Mouse (Mus musculus) liver, embryonic 15.5 days (tissue): ENCODE data around the gene Gsg1l2. TPM values are rescaled to one million over a fixed set of nuclear protein-coding genes. Genes with fewer than 3 reads are reported as not detected.

Source experiments
- ATAC-seq: fragments of 200-750 bp; cut with Nextera tagmentation; 2 replicates; pipeline ENCODE4 v1.8.0; 2017; ENCODE audit warnings: moderate number of reproducible peaks, mild to moderate bottlenecking, moderate library complexity; ENCODE audit not compliant: insufficient read depth
- H3K27ac ChIP-seq: fragments of 300-500 bp; sonication (generic); replicated peaks from 2 replicates; pipeline ENCODE4 v1.5.1; 2015; ENCODE audit warnings: mild to moderate bottlenecking, inconsistent platforms
- H3K27me3 ChIP-seq: fragments of 300-500 bp; sonication (generic); 2 replicates; pipeline ENCODE4 v1.6.1; 2015; ENCODE audit warnings: mild to moderate bottlenecking, inconsistent platforms
- H3K36me3 ChIP-seq: fragments of 300-500 bp; sonication (generic); replicated peaks from 2 replicates; pipeline ENCODE4 v1.6.1; 2015; ENCODE audit warnings: moderate library complexity, mild to moderate bottlenecking, inconsistent platforms
- H3K4me1 ChIP-seq: fragments of 300-500 bp; sonication (generic); replicated peaks from 2 replicates; pipeline ENCODE4 v1.6.1; 2015; ENCODE audit warnings: inconsistent platforms
- H3K4me2 ChIP-seq: fragments of 300-500 bp; sonication (generic); 2 replicates; pipeline ENCODE4 v1.6.1; 2015; ENCODE audit warnings: moderate library complexity, mild to moderate bottlenecking, inconsistent platforms
- H3K4me3 ChIP-seq: fragments of 300-500 bp; sonication (generic); replicated peaks from 2 replicates; pipeline ENCODE4 v1.5.1; 2015; ENCODE audit warnings: mild to moderate bottlenecking, inconsistent platforms
- H3K9ac ChIP-seq: fragments of 300-500 bp; sonication (generic); 2 replicates; pipeline ENCODE4 v1.6.1; 2015; ENCODE audit warnings: moderate library complexity, mild to moderate bottlenecking, inconsistent platforms
- H3K9me3 ChIP-seq: fragments of 300-500 bp; sonication (generic); replicated peaks from 2 replicates; pipeline ENCODE4 v1.6.1; 2016; ENCODE audit warnings: inconsistent platforms
- WGBS: fragments of 180-500 bp; shearing (Covaris S2); methylation state at CpG from one replicate; pipeline ENCODE4 v1.1.7; 2015; ENCODE audit warnings: mixed read lengths; ENCODE audit not compliant: insufficient replicate concordance; 5-methylcytosine and 5-hydroxymethylcytosine counted together
- polyA plus RNA-seq: library from polyadenylated mRNA; unstranded; fragments of >200 nt; fragmentation: Nextera tagmentation; extraction: Ambion mirVana; gene quantifications from 2 replicates; pipeline ENCODE4 v1.2.1, GENCODE M21; 2015

Gene Gsg1l2
- polyA plus RNA-seq = not detected in 2 replicates

- 68% methylated on average over 12 of the region's 12 CpGs for WGBS
These were observed at the start of gene Gsg1l2 for GRCm38 (mm10) chr11:67774379-67774778. TSS of gene Gsg1l2 (plus strand) at chr11:67774608.

GRCm38 (mm10) chr11:67727095-67727494, 47.3 kb upstream of the Gsg1l2 start:
- Histone ChIP-seq H3K27ac (no peak overlapping the region), H3K4me2 (no peak overlapping the region), H3K4me1 (no peaks in the 10 kb centered on the region), H3K9me3 (no peaks in the 10 kb centered on the region), H3K27me3 (no peaks in the 10 kb centered on the region), H3K4me3 (no peak overlapping the region), H3K36me3 (no peaks in the 10 kb centered on the region), H3K9ac (no peak overlapping the region)
- ATAC-seq = no peak
- WGBS = 53% methylated on average over 6 of the region's 6 CpGs

More at GRCm38 (mm10) chr11:67774379-67774778, at the start of gene Gsg1l2:
- no peak within 1 kb of the TSS for H3K4me3 ChIP-seq
- H3K36me3 ChIP-seq = no peaks in the 10 kb centered on the region
- H3K27ac ChIP-seq = no peak within 1 kb of the TSS
- no peak for ATAC-seq
- H3K9ac ChIP-seq = no peak within 1 kb of the TSS
- no peak within 1 kb of the TSS for H3K4me2 ChIP-seq
- H3K27me3 ChIP-seq = no peaks in the 10 kb centered on the region
- H3K4me1 ChIP-seq = no peaks in the 10 kb centered on the region
- no peaks in the 10 kb centered on the region for H3K9me3 ChIP-seq

GRCm38 (mm10) chr11:67728726-67729125, 45.7 kb upstream of the Gsg1l2 start:
- no peak overlapping the region for H3K27ac ChIP-seq
- H3K9me3 ChIP-seq = no peaks in the 10 kb centered on the region
- no peaks in the 10 kb centered on the region for H3K4me1 ChIP-seq
- no peak for ATAC-seq
- H3K4me3 ChIP-seq = no peak overlapping the region
- no peaks in the 10 kb centered on the region for H3K27me3 ChIP-seq
- H3K4me2 ChIP-seq = no peak overlapping the region
- no peaks in the 10 kb centered on the region for H3K36me3 ChIP-seq
- H3K9ac ChIP-seq = no peak overlapping the region

- 52% methylated on average over 2 of the region's 2 CpGs for WGBS
- Histone ChIP-seq H3K27ac (no peak overlapping the region), H3K27me3 (no peaks in the 10 kb centered on the region), H3K4me1 (no peaks in the 10 kb centered on the region), H3K9me3 (no peaks in the 10 kb centered on the region), H3K4me2 (no peak overlapping the region), H3K4me3 (no peak overlapping the region), H3K36me3 (no peaks in the 10 kb centered on the region), H3K9ac (no peak overlapping the region)
- ATAC-seq = no peak
These were observed 43.4 kb upstream of the Gsg1l2 start for GRCm38 (mm10) chr11:67731056-67731455.

GRCm38 (mm10) chr11:67733726-67734125, 40.7 kb upstream of the Gsg1l2 start:
- no peaks in the 10 kb centered on the region for H3K36me3 ChIP-seq
- no peak for ATAC-seq
- H3K27me3 ChIP-seq = no peaks in the 10 kb centered on the region
- no peak overlapping the region for H3K4me2 ChIP-seq
- no peak overlapping the region for H3K9ac ChIP-seq
- no peaks in the 10 kb centered on the region for H3K9me3 ChIP-seq
- H3K4me1 ChIP-seq = no peaks in the 10 kb centered on the region
- no peak overlapping the region for H3K27ac ChIP-seq
- WGBS = 71% methylated on average over 1 of the region's 1 CpGs
- no peak overlapping the region for H3K4me3 ChIP-seq

GRCm38 (mm10) chr11:67734597-67734996, 39.8 kb upstream of the Gsg1l2 start:
- no peak overlapping the region for H3K4me2 ChIP-seq
- 40% methylated on average over 3 of the region's 3 CpGs for WGBS
- H3K36me3 ChIP-seq = no peaks in the 10 kb centered on the region
- no peak overlapping the region for H3K27ac ChIP-seq
- ATAC-seq = no peak
- no peak overlapping the region for H3K4me3 ChIP-seq
- no peaks in the 10 kb centered on the region for H3K27me3 ChIP-seq
- H3K9ac ChIP-seq = no peak overlapping the region
- H3K9me3 ChIP-seq = no peaks in the 10 kb centered on the region
- H3K4me1 ChIP-seq = no peaks in the 10 kb centered on the region

GRCm38 (mm10) chr11:67738345-67738744, 36.1 kb upstream of the Gsg1l2 start:
- H3K27me3 ChIP-seq = no peaks in the 10 kb centered on the region
- H3K4me2 ChIP-seq = no peak overlapping the region
- no peak for ATAC-seq
- no peak overlapping the region for H3K9ac ChIP-seq
- H3K27ac ChIP-seq = no peak overlapping the region
- 59% methylated on average over 6 of the region's 6 CpGs for WGBS
- no peak overlapping the region for H3K4me3 ChIP-seq
- no peaks in the 10 kb centered on the region for H3K36me3 ChIP-seq
- no peaks in the 10 kb centered on the region for H3K9me3 ChIP-seq
- H3K4me1 ChIP-seq = no peaks in the 10 kb centered on the region

- Histone ChIP-seq H3K27me3 (no peaks in the 10 kb centered on the region), H3K4me1 (no peaks in the 10 kb centered on the region), H3K4me3 (no peak overlapping the region), H3K9me3 (no peaks in the 10 kb centered on the region), H3K36me3 (no peaks in the 10 kb centered on the region), H3K4me2 (no peak overlapping the region), H3K27ac (no peak overlapping the region), H3K9ac (no peak overlapping the region)
- 68% methylated on average over 5 of the region's 5 CpGs for WGBS
- ATAC-seq = no peak
These were observed 35.4 kb upstream of the Gsg1l2 start for GRCm38 (mm10) chr11:67738846-67739490.

GRCm38 (mm10) chr11:67741569-67741968, 32.8 kb upstream of the Gsg1l2 start:
- no peaks in the 10 kb centered on the region for H3K4me1 ChIP-seq
- ATAC-seq = no peak
- no peak overlapping the region for H3K4me2 ChIP-seq

GRCm38 (mm10) chr11:67756287-67756686, 18.1 kb upstream of the Gsg1l2 start:
- H3K9ac ChIP-seq = no peak overlapping the region
- H3K36me3 ChIP-seq = no peaks in the 10 kb centered on the region
- no peaks in the 10 kb centered on the region for H3K4me1 ChIP-seq
- H3K9me3 ChIP-seq = no peaks in the 10 kb centered on the region
- ATAC-seq = no peak
- H3K4me2 ChIP-seq = no peak overlapping the region
- WGBS = 72% methylated on average over 1 of the region's 1 CpGs
- no peaks in the 10 kb centered on the region for H3K27me3 ChIP-seq
- no peak overlapping the region for H3K4me3 ChIP-seq
- no peak overlapping the region for H3K27ac ChIP-seq

More at GRCm38 (mm10) chr11:67741569-67741968, 32.8 kb upstream of the Gsg1l2 start:
- no peaks in the 10 kb centered on the region for H3K27me3 ChIP-seq
- no peak overlapping the region for H3K9ac ChIP-seq
- H3K4me3 ChIP-seq = no peak overlapping the region
- H3K36me3 ChIP-seq = no peaks in the 10 kb centered on the region
- H3K27ac ChIP-seq = no peak overlapping the region
- H3K9me3 ChIP-seq = no peaks in the 10 kb centered on the region

- Histone ChIP-seq H3K9ac (no peak overlapping the region), H3K4me3 (no peak overlapping the region), H3K27ac (no peak overlapping the region), H3K36me3 (no peaks in the 10 kb centered on the region), H3K9me3 (no peaks in the 10 kb centered on the region), H3K27me3 (no peaks in the 10 kb centered on the region), H3K4me2 (no peak overlapping the region), H3K4me1 (no peaks in the 10 kb centered on the region)
- WGBS = 47% methylated on average over 15 of the region's 15 CpGs
- no peak for ATAC-seq
These were observed 16.8 kb upstream of the Gsg1l2 start for GRCm38 (mm10) chr11:67757373-67758167.
